Mouse (Mus musculus) layer of hippocampus, adult 11-12 months (tissue): Measurements from ENCODE around the gene Rtbdn.
"Not testable (repeated sequence)": the region's sequence is repeated elsewhere in the genome, so short reads cannot be mapped to it uniquely, and the experiment has no call there.

Source experiments
- DNase-seq: peaks from one replicate; pipeline ENCODE4 v3.0.0; 2022; ENCODE audit warnings: low spot score

Gene Rtbdn

DNA sequence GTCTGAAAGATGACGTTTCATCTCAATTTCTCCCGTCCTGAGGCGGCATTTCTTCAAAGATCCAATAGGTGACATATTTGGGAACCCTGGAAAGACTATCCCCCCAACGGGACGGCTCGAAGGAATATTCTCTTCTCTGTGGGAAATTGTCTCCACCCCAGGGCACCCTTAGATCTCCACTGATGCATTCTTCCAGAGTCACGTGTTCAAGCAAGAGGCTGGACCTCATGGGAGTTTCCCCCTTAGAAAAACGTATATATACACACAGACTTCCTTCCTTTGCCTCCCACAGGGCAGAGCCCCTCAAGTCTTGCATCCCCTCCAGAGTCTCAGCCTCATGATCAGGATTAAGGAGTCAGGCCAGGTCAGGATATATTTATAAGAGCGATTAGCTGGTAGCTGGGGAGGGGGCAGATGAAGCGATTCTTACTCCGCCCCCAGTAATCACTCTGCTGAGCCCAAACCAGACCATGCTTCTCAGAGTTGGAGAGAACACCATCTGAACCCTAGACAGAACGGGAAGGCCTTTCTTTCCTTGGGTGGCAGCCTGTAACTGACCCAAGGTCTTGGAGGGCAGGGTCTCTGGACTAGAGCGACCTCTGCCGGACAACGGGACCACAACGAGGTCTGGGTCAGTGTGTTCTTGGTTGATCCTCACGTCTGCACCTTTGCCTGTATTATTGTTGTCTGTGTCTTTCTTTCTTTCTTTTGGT lies at the start of gene Rtbdn:
TSS of gene Rtbdn (plus strand) at position 464 of the 713 bp plus-strand sequence.
- DNase-seq, result no peak

- no peak for DNase-seq
Observed at GRCm38 (mm10) chr8:84901071-84901470, 45.7 kb upstream of the Rtbdn start.

GRCm38 (mm10) chr8:84901752-84902151 lies 45.0 kb upstream of the Rtbdn start, which contains the start of gene Klf1:
TSS of gene Klf1 (plus strand) at chr8:84901928.
- DNase-seq, result no peak

DNA sequence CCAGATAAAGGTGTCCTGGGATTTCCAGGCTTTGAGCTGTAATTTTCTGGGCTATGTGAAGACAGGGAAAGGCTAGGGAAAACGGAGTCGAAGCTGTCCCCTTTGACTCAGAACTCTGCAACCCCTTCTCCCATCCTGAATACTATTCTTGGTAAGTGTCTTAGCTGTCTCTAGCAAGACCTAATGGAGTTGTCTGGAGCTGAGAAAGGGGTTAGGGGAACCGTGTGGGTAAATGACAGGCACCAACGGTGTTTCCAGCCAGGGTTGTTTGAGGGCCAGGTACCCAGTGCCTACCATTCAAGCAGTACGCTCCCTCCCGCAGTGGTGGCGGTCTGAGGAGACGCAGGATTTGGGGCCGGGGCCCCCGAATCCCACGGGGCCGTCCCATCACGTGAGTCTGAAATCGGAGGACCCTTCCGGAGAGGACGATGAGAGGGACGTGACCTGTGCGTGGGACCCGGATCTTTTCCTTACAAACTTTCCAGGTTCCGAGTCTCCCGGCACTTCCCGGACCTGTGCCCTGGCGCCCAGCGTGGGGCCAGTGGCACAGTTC lies 44.3 kb upstream of the Rtbdn start:
- no peak for DNase-seq

- peak; percentile 96 for DNase-seq
Observed at GRCm38 (mm10) chr8:84902920-84903661, 43.7 kb upstream of the Rtbdn start.

DNA sequence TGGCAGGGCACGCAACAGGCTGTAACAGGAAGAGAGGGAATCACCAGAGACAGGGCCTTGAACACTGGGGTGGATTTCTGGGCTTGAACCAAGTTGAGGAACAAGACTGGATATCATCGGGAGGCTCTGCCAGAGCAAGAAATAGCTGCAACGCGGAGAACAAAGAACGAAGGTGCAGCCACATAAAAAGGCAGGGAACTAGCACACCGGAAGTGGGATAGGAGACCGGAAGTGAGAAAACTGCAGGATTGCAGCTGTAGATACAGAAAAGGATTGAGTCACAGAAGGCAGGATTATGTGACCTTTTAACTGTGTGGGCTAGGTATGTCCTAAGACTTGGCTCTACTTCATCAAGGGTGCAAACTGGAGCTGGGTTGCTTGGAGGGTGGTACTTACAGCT lies 42.4 kb upstream of the Rtbdn start:
- DNase-seq, result no peak

- DNase-seq, result no peak
Observed at GRCm38 (mm10) chr8:84907037-84907436, 39.8 kb upstream of the Rtbdn start.

DNA sequence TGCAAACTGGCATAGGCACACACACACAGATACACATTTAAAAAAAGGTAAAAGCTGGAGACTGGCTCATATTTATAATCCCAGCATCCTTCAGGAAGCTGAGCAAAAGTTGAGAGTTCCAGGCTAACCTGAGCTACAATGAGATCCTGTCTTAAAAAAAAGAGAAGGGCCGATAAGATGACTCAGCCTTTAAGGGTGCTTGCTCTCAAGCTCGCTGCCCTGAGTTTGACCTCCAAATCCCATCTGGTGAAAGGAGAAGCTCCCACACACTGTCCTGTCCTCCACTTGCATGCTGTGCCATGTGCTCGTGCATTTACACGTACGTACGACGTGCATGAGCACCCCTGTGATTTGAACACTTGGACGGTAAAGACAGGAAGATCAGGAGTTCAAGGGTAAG lies 39.3 kb upstream of the Rtbdn start:
- DNase-seq, result no peak

GRCm38 (mm10) chr8:84907979-84908378 lies 38.8 kb upstream of the Rtbdn start:
- not testable (repeated sequence) for DNase-seq

- DNase-seq, result peak; percentile 89
Observed at GRCm38 (mm10) chr8:84908421-84909161, 38.2 kb upstream of the Rtbdn start, which contains the start of gene Dnase2a. TSS of gene Dnase2a (plus strand) at chr8:84908560.

DNA sequence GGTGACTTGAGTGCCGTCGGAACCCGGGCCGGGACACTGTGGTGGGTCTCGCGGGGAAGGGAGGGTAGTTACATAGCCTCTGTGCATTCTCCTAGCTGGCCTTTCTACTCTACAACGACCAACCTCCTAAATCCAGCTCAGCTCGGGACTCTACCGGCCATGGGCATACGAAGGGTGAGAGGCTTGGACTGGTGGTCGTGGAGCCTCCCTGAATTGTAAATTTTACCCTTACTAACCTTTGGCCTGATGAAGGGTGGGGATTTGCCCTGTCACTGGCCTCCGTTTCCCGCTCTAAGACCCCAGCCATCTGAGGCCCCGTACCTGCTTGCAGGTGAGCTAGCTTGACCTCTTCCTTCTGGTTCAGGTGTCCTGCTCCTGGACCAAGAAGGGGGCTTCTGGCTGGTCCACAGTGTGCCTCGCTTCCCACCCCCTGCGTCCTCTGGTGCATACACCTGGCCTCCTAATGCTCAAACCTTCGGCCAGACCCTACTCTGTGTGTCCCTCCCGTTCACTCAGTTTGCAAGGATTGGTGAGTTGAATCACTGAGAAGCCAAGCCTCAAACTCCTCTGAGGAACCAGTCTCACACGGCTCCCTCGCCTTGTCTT lies 37.5 kb upstream of the Rtbdn start:
- no peak for DNase-seq

DNA sequence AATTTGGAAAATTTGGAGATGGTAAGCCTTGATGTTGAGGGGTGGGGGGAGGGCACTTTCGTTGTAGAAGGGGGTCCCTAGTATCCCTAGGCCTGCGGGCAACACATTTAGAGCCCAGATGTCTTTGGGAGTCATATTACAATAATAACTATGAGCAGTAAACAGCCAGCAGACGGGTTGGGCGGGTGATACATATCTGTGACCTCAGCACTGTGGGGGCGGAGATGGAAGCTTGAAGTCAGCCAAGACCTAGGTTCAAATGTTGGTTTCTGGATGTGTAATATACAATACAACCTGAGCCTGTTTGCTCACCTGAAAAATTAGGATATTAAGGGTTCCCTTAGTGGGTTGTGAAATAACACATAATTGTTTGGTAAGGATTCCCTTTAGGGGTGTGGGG lies 36.8 kb upstream of the Rtbdn start:
- no peak for DNase-seq

GRCm38 (mm10) chr8:84910551-84910950 lies 36.2 kb upstream of the Rtbdn start:
- no peak for DNase-seq

DNA sequence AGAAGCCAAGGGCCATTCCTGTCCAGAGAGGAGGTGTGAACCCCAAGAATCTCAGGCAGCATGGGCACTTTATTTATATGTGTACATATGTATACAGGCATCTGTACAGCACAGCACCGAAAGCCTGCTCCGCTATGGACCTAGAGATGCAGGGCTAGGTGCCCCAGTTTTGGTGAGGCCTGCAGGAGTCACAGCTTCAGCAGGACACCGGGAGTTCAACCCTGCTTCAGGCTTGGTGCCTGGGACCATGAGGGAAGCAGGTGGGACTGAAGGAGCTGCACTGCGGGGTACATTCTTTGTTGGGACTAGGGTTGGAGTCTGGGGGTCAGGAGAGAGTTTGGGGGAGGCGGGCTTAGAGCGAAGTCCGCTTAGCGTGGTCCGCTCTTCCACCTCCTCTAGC lies 34.9 kb upstream of the Rtbdn start:
- no peak for DNase-seq

DNA sequence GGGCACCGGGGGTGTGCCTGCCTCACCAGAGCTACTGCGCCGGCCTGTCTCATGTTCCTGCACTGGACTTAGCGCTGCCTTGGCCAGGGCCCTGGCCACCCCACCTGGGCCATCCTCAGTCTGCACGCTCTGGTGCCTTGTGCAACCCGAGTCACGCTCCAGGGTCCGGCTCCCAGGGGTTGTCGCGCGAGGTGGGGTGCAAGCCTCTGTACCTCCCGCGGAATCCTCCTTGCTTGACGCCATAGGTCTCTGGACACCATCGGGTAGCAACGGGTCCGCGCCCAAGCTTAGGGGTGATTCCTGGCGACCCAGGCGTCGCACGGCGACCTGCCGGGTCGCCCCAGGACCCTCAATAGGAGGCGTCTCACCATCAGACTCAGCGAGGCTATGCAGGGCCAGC lies 34.4 kb upstream of the Rtbdn start:
- no peak for DNase-seq

- DNase-seq, result peak; percentile 52
Observed at GRCm38 (mm10) chr8:84912895-84913501, 33.8 kb upstream of the Rtbdn start.

DNA sequence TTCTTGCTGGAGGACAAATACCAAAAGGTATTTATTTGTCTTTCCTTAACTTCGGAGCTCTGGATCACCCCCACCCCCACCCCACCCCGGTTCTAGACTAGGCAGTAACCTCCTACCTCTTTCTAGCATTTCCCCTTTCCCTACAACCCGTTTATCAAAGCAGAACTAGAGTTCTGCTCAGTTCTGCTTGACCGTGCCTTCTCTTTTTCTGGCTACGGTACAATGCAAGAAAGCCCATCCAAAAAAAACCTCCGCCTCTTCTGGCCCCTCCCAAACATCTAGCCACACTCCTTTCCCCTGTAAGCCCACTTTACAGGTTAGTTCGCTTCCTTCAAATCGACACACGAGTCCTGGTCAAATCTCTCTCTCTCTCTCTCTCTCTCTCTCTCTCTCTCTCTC lies 33.3 kb upstream of the Rtbdn start:
- DNase-seq, result no peak

- DNase-seq, result peak; percentile 28
Observed at GRCm38 (mm10) chr8:84913960-84914359, 32.8 kb upstream of the Rtbdn start.

DNA sequence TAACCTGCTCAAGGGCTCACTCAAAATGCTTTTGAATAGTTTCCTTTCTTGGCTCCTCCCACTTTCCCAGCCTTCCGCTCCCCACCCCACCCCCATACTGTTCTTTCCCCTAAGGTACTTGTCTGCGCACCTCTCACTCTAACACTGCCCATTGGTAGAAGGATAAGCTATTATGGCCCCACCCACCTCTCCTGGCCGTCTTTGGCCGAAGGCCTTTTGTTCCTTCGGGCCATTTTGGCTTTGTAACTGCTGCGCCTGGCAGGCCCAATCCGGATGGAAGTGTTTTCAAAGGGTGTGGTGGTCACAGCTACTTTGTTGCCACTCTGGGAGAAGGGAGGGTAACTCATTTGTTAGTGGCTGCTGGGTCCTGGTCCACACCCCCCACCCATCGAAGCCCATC lies 31.5 kb upstream of the Rtbdn start:
- no peak for DNase-seq

GRCm38 (mm10) chr8:84917781-84918180 lies 29.0 kb upstream of the Rtbdn start:
- no peak for DNase-seq

DNA sequence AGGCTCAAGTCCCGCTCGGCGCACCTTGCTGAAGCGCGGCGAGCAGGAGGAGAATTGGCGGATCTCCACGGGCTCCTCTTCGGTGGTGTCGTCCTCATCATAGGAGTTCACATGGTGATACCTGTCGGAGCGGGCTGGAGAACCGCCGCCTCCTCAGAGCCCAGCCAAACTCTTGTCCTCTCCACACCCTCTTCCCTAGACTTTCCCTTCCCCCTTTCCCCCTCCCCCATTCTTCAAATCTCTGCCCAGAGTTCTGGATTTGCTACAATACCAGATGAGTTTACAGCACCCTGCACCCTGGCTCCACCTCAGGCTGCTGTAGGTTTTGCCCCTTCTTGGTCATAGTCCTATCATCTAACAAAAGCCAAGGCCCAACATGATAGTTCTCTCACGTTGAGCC lies 28.1 kb upstream of the Rtbdn start:
- no peak for DNase-seq

GRCm38 (mm10) chr8:84921596-84921995 lies 25.2 kb upstream of the Rtbdn start:
- DNase-seq, result no peak
